Mouse (Mus musculus) liver, embryonic 11.5 days (tissue): ENCODE measurements around the gene Nup107. TPM values are rescaled to one million over a fixed set of nuclear protein-coding genes. Genes with fewer than 3 reads are reported as not detected.

ENCODE experiments used
- ATAC-seq: fragments of 200-750 bp; cut with Nextera tagmentation; replicated peaks from 2 replicates; pipeline ENCODE4 v1.8.0; 2017; ENCODE audit warnings: moderate number of reproducible peaks, mild to moderate bottlenecking, moderate TSS enrichment, moderate library complexity; ENCODE audit not compliant: low FRiP score
- DNase-seq: peaks from one replicate; pipeline ENCODE4 v3.0.0-alpha.2; 2017; ENCODE audit warnings: low spot score
- H3K27ac ChIP-seq: fragments of 300-500 bp; sonication (generic); 2 replicates; pipeline ENCODE4 v1.5.1; 2014; ENCODE audit warnings: mild to moderate bottlenecking, low read depth, low read length, control low read depth
- H3K27me3 ChIP-seq: fragments of 300-500 bp; sonication (generic); replicated peaks from 2 replicates; pipeline ENCODE4 v1.6.1; 2014; ENCODE audit warnings: low read length, mixed read lengths; ENCODE audit not compliant: control insufficient read depth, insufficient read depth
- H3K36me3 ChIP-seq: fragments of 300-500 bp; sonication (generic); 2 replicates; pipeline ENCODE4 v1.6.1; 2014; ENCODE audit warnings: mild to moderate bottlenecking, low read length, moderate library complexity, mixed read lengths; ENCODE audit not compliant: control insufficient read depth, insufficient read depth
- H3K4me1 ChIP-seq: fragments of 300-500 bp; sonication (generic); replicated peaks from 2 replicates; pipeline ENCODE4 v1.6.1; 2014; ENCODE audit warnings: low read length, mixed read lengths; ENCODE audit not compliant: control insufficient read depth, insufficient read depth
- H3K4me2 ChIP-seq: fragments of 300-500 bp; sonication (generic); 2 replicates; pipeline ENCODE4 v1.6.1; 2014; ENCODE audit warnings: mild to moderate bottlenecking, control low read depth, moderate library complexity
- H3K4me3 ChIP-seq: fragments of 300-500 bp; sonication (generic); 2 replicates; pipeline ENCODE4 v1.5.1; 2014; ENCODE audit warnings: low read depth, low read length, control low read depth
- H3K9ac ChIP-seq: fragments of 300-500 bp; sonication (generic); 2 replicates; pipeline ENCODE4 v1.6.1; 2014; ENCODE audit warnings: low read depth, low read length, control low read depth
- H3K9me3 ChIP-seq: fragments of 300-500 bp; sonication (generic); 2 replicates; pipeline ENCODE4 v1.6.1; 2016; ENCODE audit warnings: low read length, inconsistent platforms, mixed read lengths; ENCODE audit not compliant: control insufficient read depth
- WGBS: fragments of 180-500 bp; shearing (Covaris S2); extraction: QIAGEN DNeasy Blood & Tissue Kit; methylation state at CpG from one replicate; pipeline ENCODE4 v1.1.7; 2014; 5-methylcytosine and 5-hydroxymethylcytosine counted together
- polyA plus RNA-seq: library from polyadenylated mRNA; unstranded; fragments of >200 nt; fragmentation: Nextera tagmentation; extraction: Ambion mirVana; gene quantifications from 2 replicates; pipeline ENCODE4 v1.2.1, GENCODE M21; 2014

Gene Nup107
- polyA plus RNA-seq, 1 experiment from 2014 or later = 102 TPM

- ATAC-seq = no peak
- Histone ChIP-seq H3K4me2 (no peak overlapping the region), H3K36me3 (peaks cover 43% of the 10 kb centered on the region), H3K9ac (no peak overlapping the region), H3K27me3 (no peaks in the 10 kb centered on the region), H3K4me1 (no peaks in the 10 kb centered on the region), H3K9me3 (no peaks in the 10 kb centered on the region), H3K27ac (no peak overlapping the region), H3K4me3 (no peak overlapping the region)
- no peak for DNase-seq
- WGBS = 94% methylated on average over 16 of the region's 16 CpGs
Observed at GRCm38 (mm10) chr10:117766111-117766895, 26.2 kb downstream of the Nup107 start.

- Histone ChIP-seq H3K27me3 (no peaks in the 10 kb centered on the region), H3K4me2 (no peak overlapping the region), H3K4me1 (no peaks in the 10 kb centered on the region), H3K9ac (no peak overlapping the region), H3K9me3 (no peaks in the 10 kb centered on the region), H3K4me3 (no peak overlapping the region), H3K36me3 (peaks cover 46% of the 10 kb centered on the region), H3K27ac (no peak overlapping the region)
- DNase-seq (no peak), ATAC-seq (no peak)
- 93% methylated on average over 11 of the region's 11 CpGs for WGBS
Observed at GRCm38 (mm10) chr10:117765116-117765894, 27.2 kb downstream of the Nup107 start.

GRCm38 (mm10) chr10:117764598-117764997 is 27.9 kb downstream of the Nup107 start:
- H3K9me3 ChIP-seq = no peaks in the 10 kb centered on the region
- H3K4me2 ChIP-seq = no peak overlapping the region
- H3K4me3 ChIP-seq = no peak overlapping the region
- no peak overlapping the region for H3K27ac ChIP-seq
- WGBS = 87% methylated on average over 6 of the region's 6 CpGs
- DNase-seq (no peak), ATAC-seq (no peak)
- H3K9ac ChIP-seq = no peak overlapping the region
- no peaks in the 10 kb centered on the region for H3K27me3 ChIP-seq
- H3K4me1 ChIP-seq = no peaks in the 10 kb centered on the region
- peaks cover 45% of the 10 kb centered on the region for H3K36me3 ChIP-seq

GRCm38 (mm10) chr10:117763588-117764190 is 28.8 kb downstream of the Nup107 start:
- WGBS = 93% methylated on average over 16 of the region's 16 CpGs
- no peak overlapping the region for H3K9ac ChIP-seq

GRCm38 (mm10) chr10:117762966-117763365 is 29.5 kb downstream of the Nup107 start:
- WGBS = 94% methylated on average over 12 of the region's 12 CpGs
- Histone ChIP-seq H3K4me3 (no peak overlapping the region), H3K9ac (no peak overlapping the region), H3K9me3 (no peaks in the 10 kb centered on the region), H3K4me1 (no peaks in the 10 kb centered on the region), H3K36me3 (peaks cover 57% of the 10 kb centered on the region), H3K27ac (no peak overlapping the region), H3K4me2 (no peak overlapping the region), H3K27me3 (no peaks in the 10 kb centered on the region)
- no peak for DNase-seq
- no peak for ATAC-seq

More at GRCm38 (mm10) chr10:117763588-117764190, 28.8 kb downstream of the Nup107 start:
- Histone ChIP-seq H3K9me3 (no peaks in the 10 kb centered on the region), H3K27me3 (no peaks in the 10 kb centered on the region), H3K36me3 (peaks cover 54% of the 10 kb centered on the region), H3K4me3 (no peak overlapping the region), H3K4me2 (no peak overlapping the region), H3K27ac (no peak overlapping the region), H3K4me1 (no peaks in the 10 kb centered on the region)
- ATAC-seq = no peak
- no peak for DNase-seq

- no peaks in the 10 kb centered on the region for H3K9me3 ChIP-seq
- DNase-seq (no peak), ATAC-seq (no peak)
- no peaks in the 10 kb centered on the region for H3K27me3 ChIP-seq
- no peak overlapping the region for H3K9ac ChIP-seq
- H3K4me2 ChIP-seq = no peak overlapping the region
- H3K4me3 ChIP-seq = no peak overlapping the region
- H3K4me1 ChIP-seq = no peaks in the 10 kb centered on the region
- no peak overlapping the region for H3K27ac ChIP-seq
- WGBS = 89% methylated on average over 2 of the region's 2 CpGs
- H3K36me3 ChIP-seq = peaks cover 57% of the 10 kb centered on the region
Observed at GRCm38 (mm10) chr10:117762281-117762830, 30.1 kb downstream of the Nup107 start.

GRCm38 (mm10) chr10:117761551-117761950 is 31.0 kb downstream of the Nup107 start:
- H3K4me3 ChIP-seq = no peak overlapping the region
- no peak for DNase-seq
- no peak overlapping the region for H3K27ac ChIP-seq
- WGBS = 93% methylated on average over 6 of the region's 6 CpGs
- H3K36me3 ChIP-seq = peaks cover 64% of the 10 kb centered on the region
- H3K9ac ChIP-seq = no peak overlapping the region
- no peaks in the 10 kb centered on the region for H3K9me3 ChIP-seq
- ATAC-seq = no peak
- H3K27me3 ChIP-seq = no peaks in the 10 kb centered on the region
- no peaks in the 10 kb centered on the region for H3K4me1 ChIP-seq
- no peak overlapping the region for H3K4me2 ChIP-seq

GRCm38 (mm10) chr10:117760831-117761335 is 31.6 kb downstream of the Nup107 start:
- 91% methylated on average over 9 of the region's 9 CpGs for WGBS
- Histone ChIP-seq H3K36me3 (peaks cover 67% of the 10 kb centered on the region), H3K4me2 (no peak overlapping the region), H3K4me3 (no peak overlapping the region), H3K27ac (no peak overlapping the region), H3K27me3 (no peaks in the 10 kb centered on the region), H3K9ac (no peak overlapping the region), H3K4me1 (no peaks in the 10 kb centered on the region), H3K9me3 (no peaks in the 10 kb centered on the region)
- DNase-seq (no peak), ATAC-seq (no peak)
